Mouse (Mus musculus) stomach, embryonic 16.5 days (tissue): ENCODE measurements around the gene Pla1a. TPM values are rescaled to one million over a fixed set of nuclear protein-coding genes. Genes with fewer than 3 reads are reported as not detected.

Experiments
- ATAC-seq: fragments of 200-750 bp; cut with Nextera tagmentation; 2 replicates; pipeline ENCODE4 v1.8.0; 2017; ENCODE audit warnings: moderate number of reproducible peaks, moderate TSS enrichment; ENCODE audit not compliant: insufficient read depth, low FRiP score
- H3K27ac ChIP-seq: fragments of 300-500 bp; sonication (generic); 2 replicates; pipeline ENCODE4 v1.5.1; 2014; ENCODE audit warnings: low read length
- H3K27me3 ChIP-seq: fragments of 300-500 bp; sonication (generic); 2 replicates; pipeline ENCODE4 v1.6.1; 2014; ENCODE audit warnings: low read length, control low read depth, mixed read lengths; ENCODE audit not compliant: control insufficient read depth, insufficient read depth
- H3K36me3 ChIP-seq: fragments of 300-500 bp; sonication (generic); 2 replicates; pipeline ENCODE4 v1.6.1; 2014; ENCODE audit warnings: low read length; ENCODE audit not compliant: control insufficient read depth, insufficient read depth
- H3K4me1 ChIP-seq: fragments of 300-500 bp; sonication (generic); 2 replicates; pipeline ENCODE4 v1.6.1; 2014; ENCODE audit warnings: low read length, control low read depth, mixed read lengths; ENCODE audit not compliant: control insufficient read depth, insufficient read depth
- H3K4me2 ChIP-seq: fragments of 300-500 bp; sonication (generic); 2 replicates; pipeline ENCODE4 v1.6.1; 2014; ENCODE audit warnings: low read depth, low read length, mixed read lengths
- H3K4me3 ChIP-seq: fragments of 300-500 bp; sonication (generic); replicated peaks from 2 replicates; pipeline ENCODE4 v1.5.1; 2014; ENCODE audit warnings: mild to moderate bottlenecking, low read length
- H3K9ac ChIP-seq: fragments of 300-500 bp; sonication (generic); 2 replicates; pipeline ENCODE4 v1.6.1; 2014; ENCODE audit warnings: low read length
- H3K9me3 ChIP-seq: fragments of 300-500 bp; sonication (generic); replicated peaks from 2 replicates; pipeline ENCODE4 v1.6.1; 2016; ENCODE audit warnings: low read length, control low read depth; ENCODE audit not compliant: control insufficient read depth
- WGBS: fragments of 180-500 bp; shearing (Covaris S2); extraction: QIAGEN DNeasy Blood & Tissue Kit; methylation state at CpG from one replicate; pipeline ENCODE4 v1.1.7; 2014; 5-methylcytosine and 5-hydroxymethylcytosine counted together
- polyA plus RNA-seq: library from polyadenylated mRNA; unstranded; fragments of >200 nt; fragmentation: Nextera tagmentation; extraction: Ambion mirVana; gene quantifications from 2 replicates; pipeline ENCODE4 v1.2.1, GENCODE M21; 2015

Gene Pla1a
- polyA plus RNA-seq, 1 experiment from 2014 or later: 2.6 TPM

DNA sequence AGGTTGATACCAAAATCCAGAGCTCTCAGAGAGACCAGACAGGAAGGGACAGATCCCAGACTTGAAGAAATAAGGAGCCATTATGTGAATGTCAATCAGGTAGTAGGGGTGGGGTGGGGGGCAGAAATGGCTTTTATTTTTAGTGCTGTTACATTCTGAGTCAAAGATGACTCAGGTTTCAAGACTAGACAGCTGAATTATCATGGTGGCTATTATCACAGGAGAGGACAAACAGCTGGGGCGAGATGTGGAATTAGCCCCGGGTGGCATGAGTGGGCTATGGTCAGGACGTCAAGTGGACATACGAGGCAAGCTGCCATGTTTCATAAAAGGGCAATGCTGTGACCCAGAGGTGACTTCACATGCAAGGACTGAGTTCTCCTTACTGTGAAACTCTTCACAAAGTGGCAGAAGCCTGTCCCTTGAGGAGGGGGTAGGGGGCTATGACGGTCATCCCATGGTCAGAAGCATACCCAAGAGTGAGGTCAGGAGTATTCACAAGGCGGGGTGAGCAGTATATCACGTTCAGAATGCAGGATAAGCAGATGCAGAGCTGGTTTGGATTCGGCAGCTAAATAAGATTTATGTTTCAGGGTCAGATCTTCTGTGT, 43.6 kb downstream of the Pla1a start:
- no peaks in the 10 kb centered on the region for H3K27me3 ChIP-seq

GRCm38 (mm10) chr16:38388757-38389156, 44.2 kb downstream of the Pla1a start:
- no peaks in the 10 kb centered on the region for H3K9me3 ChIP-seq
- H3K27me3 ChIP-seq: no peaks in the 10 kb centered on the region
- 70% methylated on average over 6 of the region's 6 CpGs for WGBS
- no peaks in the 10 kb centered on the region for H3K36me3 ChIP-seq
- H3K9ac ChIP-seq: no peak overlapping the region
- H3K27ac ChIP-seq: no peak overlapping the region
- H3K4me1 ChIP-seq: no peaks in the 10 kb centered on the region
- H3K4me3 ChIP-seq: no peak overlapping the region
- ATAC-seq: no peak
- no peak overlapping the region for H3K4me2 ChIP-seq

More for the DNA sequence above, 43.6 kb downstream of the Pla1a start:
- Histone ChIP-seq H3K4me2 (no peak overlapping the region), H3K9ac (no peak overlapping the region), H3K27ac (no peak overlapping the region), H3K4me3 (no peak overlapping the region), H3K36me3 (no peaks in the 10 kb centered on the region), H3K9me3 (no peaks in the 10 kb centered on the region), H3K4me1 (no peaks in the 10 kb centered on the region)
- no peak for ATAC-seq
- WGBS: 77% methylated on average over 8 of the region's 8 CpGs

DNA sequence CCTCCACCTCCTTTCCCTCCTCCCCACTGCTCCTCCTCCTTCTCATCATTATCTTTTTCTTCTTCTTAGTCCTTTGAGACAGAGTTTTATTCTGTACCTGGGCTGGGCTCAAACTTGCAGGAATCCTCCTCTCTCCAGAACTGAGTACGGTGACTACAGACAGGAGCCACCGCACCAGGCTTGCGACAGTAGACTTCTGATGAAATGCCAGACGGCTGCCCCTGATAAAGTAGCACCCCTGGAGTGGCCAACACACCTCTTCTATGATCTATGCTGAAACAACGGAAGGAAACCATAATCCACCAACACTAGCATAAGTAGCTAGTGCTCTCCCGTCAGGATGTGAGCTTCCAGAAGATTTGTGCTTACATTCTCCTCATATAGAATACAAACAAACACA, 45.6 kb downstream of the Pla1a start:
- 83% methylated on average over 6 of the region's 6 CpGs for WGBS
- Histone ChIP-seq H3K4me2 (no peak overlapping the region), H3K36me3 (no peaks in the 10 kb centered on the region), H3K4me1 (no peaks in the 10 kb centered on the region), H3K27ac (no peak overlapping the region), H3K4me3 (no peak overlapping the region), H3K27me3 (no peaks in the 10 kb centered on the region), H3K9ac (no peak overlapping the region), H3K9me3 (no peaks in the 10 kb centered on the region)
- ATAC-seq: no peak

DNA sequence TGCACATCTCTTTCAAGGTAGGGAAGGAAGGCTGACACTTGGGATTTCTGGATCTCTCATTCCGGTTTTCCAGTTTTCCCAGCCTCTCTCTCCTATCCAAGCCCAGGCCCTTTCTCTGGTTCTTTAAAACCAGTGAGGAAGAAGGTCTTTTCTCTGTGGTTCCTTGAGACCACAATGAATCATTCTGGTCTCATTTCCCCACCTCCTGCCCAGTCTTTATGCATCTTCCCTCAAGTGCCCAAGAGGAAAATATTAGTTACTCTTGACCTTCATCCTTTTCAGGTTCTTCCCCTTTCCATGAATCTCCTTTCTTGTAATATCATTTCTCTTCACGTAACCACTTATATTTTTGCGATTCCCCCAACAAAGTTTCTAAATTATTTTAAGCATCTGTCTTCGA, 47.2 kb downstream of the Pla1a start:
- Histone ChIP-seq H3K27ac (no peak overlapping the region), H3K27me3 (no peaks in the 10 kb centered on the region), H3K9me3 (no peaks in the 10 kb centered on the region), H3K36me3 (no peaks in the 10 kb centered on the region), H3K9ac (no peak overlapping the region), H3K4me3 (no peak overlapping the region), H3K4me2 (no peak overlapping the region), H3K4me1 (no peaks in the 10 kb centered on the region)
- WGBS: 93% methylated on average over 4 of the region's 4 CpGs
- no peak for ATAC-seq

DNA sequence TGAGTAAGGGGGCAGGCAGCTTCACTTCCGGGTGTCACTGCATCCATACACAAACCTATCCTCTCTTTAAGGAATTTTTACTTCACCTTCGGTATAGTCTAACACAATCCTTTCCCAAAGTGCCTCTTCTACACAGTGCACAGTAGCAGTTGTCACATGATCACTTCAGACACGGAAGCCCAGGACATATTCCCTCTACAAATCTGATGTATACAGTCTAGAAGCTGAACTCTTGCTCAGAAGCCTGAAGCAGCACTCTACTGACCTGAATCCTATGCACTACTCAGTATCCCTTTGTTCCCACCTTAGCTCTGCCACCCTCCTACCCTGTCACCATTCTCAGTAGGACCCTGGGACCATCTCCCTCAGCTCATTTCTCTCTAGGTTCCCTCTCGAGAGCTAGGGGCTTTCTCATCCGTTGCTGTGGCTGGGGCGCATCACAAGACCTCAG, 47.7 kb downstream of the Pla1a start:
- no peak for ATAC-seq
- 84% methylated on average over 6 of the region's 6 CpGs for WGBS
- H3K4me2 ChIP-seq: no peak overlapping the region

GRCm38 (mm10) chr16:38383683-38384082, 49.3 kb downstream of the Pla1a start:
- H3K9me3 ChIP-seq: no peaks in the 10 kb centered on the region
- WGBS: 72% methylated on average over 2 of the region's 2 CpGs

More for the DNA sequence above, 47.7 kb downstream of the Pla1a start:
- no peak overlapping the region for H3K4me3 ChIP-seq
- no peaks in the 10 kb centered on the region for H3K27me3 ChIP-seq
- H3K9ac ChIP-seq: no peak overlapping the region
- no peaks in the 10 kb centered on the region for H3K9me3 ChIP-seq
- H3K4me1 ChIP-seq: no peaks in the 10 kb centered on the region
- no peak overlapping the region for H3K27ac ChIP-seq
- no peaks in the 10 kb centered on the region for H3K36me3 ChIP-seq

DNA sequence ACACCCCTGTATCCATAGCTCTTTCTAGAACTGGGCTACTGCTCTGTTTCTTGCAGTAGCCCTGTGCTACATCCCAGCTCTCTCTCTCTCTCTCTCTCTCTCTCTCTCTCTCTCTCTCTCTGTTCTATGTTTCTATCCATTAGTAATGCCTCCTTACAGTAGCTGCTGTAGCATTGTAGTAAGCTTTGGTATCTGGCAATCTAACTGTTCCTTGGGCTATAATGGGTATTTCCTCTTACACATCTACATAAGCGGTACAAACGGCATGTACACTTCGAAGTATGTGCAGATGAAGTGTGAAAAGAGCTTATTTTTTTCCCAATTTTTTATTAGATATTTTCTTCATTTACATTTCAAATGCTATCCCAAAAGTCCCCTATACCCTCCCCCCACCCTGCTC, 53.0 kb downstream of the Pla1a start:
- Histone ChIP-seq H3K4me2 (no peak overlapping the region), H3K9me3 (no peaks in the 10 kb centered on the region), H3K4me3 (no peak overlapping the region), H3K27me3 (no peaks in the 10 kb centered on the region), H3K9ac (no peak overlapping the region), H3K4me1 (no peaks in the 10 kb centered on the region), H3K27ac (no peak overlapping the region), H3K36me3 (no peaks in the 10 kb centered on the region)
- WGBS: 93% methylated on average over 3 of the region's 3 CpGs
- ATAC-seq: no peak

More at GRCm38 (mm10) chr16:38383683-38384082, 49.3 kb downstream of the Pla1a start:
- no peak for ATAC-seq
- H3K9ac ChIP-seq: no peak overlapping the region
- no peak overlapping the region for H3K4me3 ChIP-seq
- no peak overlapping the region for H3K27ac ChIP-seq
- no peak overlapping the region for H3K4me2 ChIP-seq
- H3K36me3 ChIP-seq: no peaks in the 10 kb centered on the region
- no peaks in the 10 kb centered on the region for H3K27me3 ChIP-seq
- no peaks in the 10 kb centered on the region for H3K4me1 ChIP-seq

DNA sequence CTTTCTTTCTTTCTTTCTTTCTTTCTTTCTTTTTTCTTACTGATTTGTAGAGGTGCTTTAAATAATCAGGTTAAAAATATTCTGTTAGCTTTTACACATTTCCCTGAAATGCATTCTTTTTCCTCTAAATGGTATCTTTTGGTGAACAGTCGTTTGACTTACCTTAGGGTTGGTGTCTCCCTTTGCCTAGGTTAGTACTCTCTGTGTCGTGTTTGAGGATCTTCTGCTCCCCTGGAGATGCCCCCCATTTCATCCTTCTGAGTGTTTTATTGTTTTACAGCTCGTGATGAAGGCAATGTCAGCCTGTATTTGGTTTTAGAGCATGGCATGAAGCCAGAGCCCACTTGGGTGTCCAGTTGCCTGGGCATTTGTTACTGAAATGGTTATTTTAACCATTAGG, 53.5 kb downstream of the Pla1a start:
- Histone ChIP-seq H3K4me2 (no peak overlapping the region), H3K9ac (no peak overlapping the region), H3K4me3 (no peak overlapping the region), H3K27me3 (no peaks in the 10 kb centered on the region), H3K9me3 (no peaks in the 10 kb centered on the region), H3K27ac (no peak overlapping the region), H3K4me1 (no peaks in the 10 kb centered on the region), H3K36me3 (no peaks in the 10 kb centered on the region)
- WGBS: 44% methylated on average over 3 of the region's 3 CpGs
- no peak for ATAC-seq

- H3K4me3 ChIP-seq: no peak overlapping the region
- H3K9me3 ChIP-seq: no peaks in the 10 kb centered on the region
- no peak for ATAC-seq
- WGBS: 29% methylated on average over 6 of the region's 6 CpGs
- H3K9ac ChIP-seq: no peak overlapping the region
- H3K4me1 ChIP-seq: no peaks in the 10 kb centered on the region
- H3K4me2 ChIP-seq: no peak overlapping the region
- no peaks in the 10 kb centered on the region for H3K36me3 ChIP-seq
- no peaks in the 10 kb centered on the region for H3K27me3 ChIP-seq
- H3K27ac ChIP-seq: no peak overlapping the region
Observed at GRCm38 (mm10) chr16:38379088-38379487, 53.9 kb downstream of the Pla1a start.
